Mouse (Mus musculus): ENCODE results near the gene Dusp7. TPM values are rescaled to one million over a fixed set of nuclear protein-coding genes. Genes with fewer than 3 reads are reported as not detected.

Gene Dusp7
- polyA plus RNA-seq, 1 experiment from 2014 or later, result 44.9 TPM

DNA sequence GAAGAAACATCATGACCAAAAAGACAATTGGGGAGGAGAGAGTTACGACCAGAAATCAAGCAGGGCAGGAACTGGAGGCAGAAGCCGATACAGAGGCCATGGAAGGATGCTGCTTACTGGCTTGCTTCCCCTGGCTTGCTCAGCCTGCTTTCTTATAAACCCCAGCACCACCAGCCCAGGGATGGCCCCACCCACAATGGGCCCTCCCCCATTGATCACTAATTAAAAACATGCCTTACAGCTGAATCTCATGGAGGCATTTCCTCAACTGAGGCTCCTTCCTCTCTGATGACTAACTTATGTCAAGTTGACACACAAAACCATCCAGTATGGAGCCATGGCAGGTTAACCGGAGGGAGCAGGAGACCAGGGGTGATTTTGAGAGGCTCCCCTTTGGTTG lies 31.4 kb downstream of the Dusp7 start:
- Histone ChIP-seq H3K27ac (peak overlapping the region; percentile 46), H3K4me3 (no peak overlapping the region), H3K4me1 (peaks cover 53% of the 10 kb centered on the region), H3K36me3 (no peaks in the 10 kb centered on the region), H3K27me3 (ENCODE audit: low read depth, poor library complexity, severe bottlenecking) (no peaks in the 10 kb centered on the region), H3K9me3 (replicated peaks) (no peaks in the 10 kb centered on the region)
- DNase-seq (ENCODE audit: low spot score), result no peak
- 71% methylated on average over 3 of the region's 3 CpGs for WGBS

DNA sequence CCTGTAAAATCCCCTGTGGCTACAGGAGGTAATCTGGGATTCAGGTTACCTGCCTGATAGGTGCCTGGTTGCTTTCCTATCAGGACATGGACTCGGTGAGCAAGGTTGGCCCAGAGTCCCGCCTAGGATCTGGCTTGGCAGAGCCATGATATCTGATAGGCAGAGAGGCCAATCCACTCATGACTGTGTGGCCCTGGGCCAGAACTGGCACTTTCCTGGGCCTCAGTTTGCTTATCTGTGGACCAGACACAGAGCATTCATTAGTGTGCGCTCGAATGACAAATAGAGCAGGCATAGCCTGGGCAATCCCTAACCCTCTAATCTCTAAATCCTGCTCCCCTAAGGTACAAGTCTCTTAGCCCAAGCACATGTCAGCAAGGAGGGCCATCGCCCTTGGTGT lies 33.7 kb downstream of the Dusp7 start:
- H3K9me3 ChIP-seq (replicated peaks), result no peaks in the 10 kb centered on the region
- H3K27ac ChIP-seq, result no peak overlapping the region; the same call in 1 of the 2 replicates
- H3K4me3 ChIP-seq, result no peak overlapping the region
- H3K4me1 ChIP-seq, result peaks cover 70% of the 10 kb centered on the region
- H3K36me3 ChIP-seq, result no peaks in the 10 kb centered on the region
- 87% methylated on average over 5 of the region's 5 CpGs for WGBS
- no peak for DNase-seq (ENCODE audit: low spot score)
- no peaks in the 10 kb centered on the region for H3K27me3 ChIP-seq (ENCODE audit: low read depth, poor library complexity, severe bottlenecking)

DNA sequence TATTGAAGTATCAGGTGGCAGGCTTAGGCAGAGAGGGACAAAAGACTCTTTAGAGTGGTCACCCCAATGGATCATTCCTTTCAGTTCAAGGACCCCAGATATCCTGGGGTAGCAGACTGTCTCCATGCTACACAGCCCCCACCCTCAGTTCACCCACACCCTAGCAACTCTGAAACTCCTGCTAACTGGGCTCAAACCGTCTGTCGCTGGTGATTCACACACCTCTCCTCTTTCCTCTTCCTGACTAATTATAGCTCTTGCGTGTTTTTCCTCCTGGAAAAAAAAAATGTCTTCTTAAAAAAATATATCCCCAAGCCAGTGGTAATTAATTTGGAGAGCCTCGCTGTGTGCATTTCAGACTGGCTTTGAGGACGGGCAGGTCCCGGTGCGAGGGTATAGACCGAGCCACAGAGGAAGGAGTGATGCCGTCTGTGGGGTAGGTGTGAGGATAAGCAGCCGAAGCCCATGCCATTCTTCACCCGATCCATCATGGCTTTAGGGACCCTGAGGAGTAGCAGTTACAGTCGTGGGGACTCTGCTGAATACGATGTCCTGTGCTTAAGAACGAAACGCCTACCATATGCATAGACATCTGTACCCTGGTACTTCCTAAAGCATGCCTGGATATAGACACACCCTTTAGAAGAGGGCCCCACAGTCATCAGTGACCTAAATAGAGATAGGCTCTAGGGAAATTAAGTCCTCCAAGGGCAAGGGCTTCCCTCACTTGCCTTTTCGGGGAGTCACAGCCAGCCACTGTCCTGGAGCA lies 34.4 kb downstream of the Dusp7 start:
- peaks cover 75% of the 10 kb centered on the region for H3K4me1 ChIP-seq
- no peaks in the 10 kb centered on the region for H3K27me3 ChIP-seq (ENCODE audit: low read depth, poor library complexity, severe bottlenecking)
- no peaks in the 10 kb centered on the region for H3K9me3 ChIP-seq (replicated peaks)
- peak overlapping the region; percentile 25; the same call in 1 of the 2 replicates for H3K27ac ChIP-seq
- no peak overlapping the region for H3K4me3 ChIP-seq
- WGBS, result 84% methylated on average over 16 of the region's 16 CpGs
- no peak for DNase-seq (ENCODE audit: low spot score)
- H3K36me3 ChIP-seq, result no peaks in the 10 kb centered on the region

DNA sequence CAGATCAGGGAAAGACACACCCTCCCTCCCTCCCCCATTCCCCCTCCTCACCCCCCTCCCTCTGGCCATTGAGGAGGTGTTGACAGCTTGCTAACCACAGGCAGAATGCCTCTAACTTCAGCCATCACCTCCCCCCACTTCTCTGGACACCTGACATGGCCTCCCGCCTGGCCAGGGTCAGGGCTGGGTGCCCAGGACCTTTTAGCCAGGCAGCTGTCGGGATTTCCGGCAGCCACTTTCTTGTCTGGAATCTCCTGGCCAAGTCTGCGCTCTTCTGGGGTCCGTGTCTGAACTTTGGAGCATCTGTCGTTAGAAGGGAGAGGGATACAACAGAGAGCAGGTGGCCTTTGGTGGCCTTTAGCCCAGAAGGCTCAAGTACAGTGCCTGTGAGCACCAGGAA lies 36.8 kb downstream of the Dusp7 start:
- Histone ChIP-seq H3K4me1 (peaks cover 64% of the 10 kb centered on the region), H3K27me3 (ENCODE audit: low read depth, poor library complexity, severe bottlenecking) (no peaks in the 10 kb centered on the region), H3K27ac (peak overlapping the region; percentile 61), H3K36me3 (no peaks in the 10 kb centered on the region), H3K4me3 (no peak overlapping the region; the same call in 1 of the 2 replicates), H3K9me3 (replicated peaks) (no peaks in the 10 kb centered on the region)
- DNase-seq (ENCODE audit: low spot score), result peak; percentile 62
- WGBS, result 7% methylated on average over 6 of the region's 6 CpGs

DNA sequence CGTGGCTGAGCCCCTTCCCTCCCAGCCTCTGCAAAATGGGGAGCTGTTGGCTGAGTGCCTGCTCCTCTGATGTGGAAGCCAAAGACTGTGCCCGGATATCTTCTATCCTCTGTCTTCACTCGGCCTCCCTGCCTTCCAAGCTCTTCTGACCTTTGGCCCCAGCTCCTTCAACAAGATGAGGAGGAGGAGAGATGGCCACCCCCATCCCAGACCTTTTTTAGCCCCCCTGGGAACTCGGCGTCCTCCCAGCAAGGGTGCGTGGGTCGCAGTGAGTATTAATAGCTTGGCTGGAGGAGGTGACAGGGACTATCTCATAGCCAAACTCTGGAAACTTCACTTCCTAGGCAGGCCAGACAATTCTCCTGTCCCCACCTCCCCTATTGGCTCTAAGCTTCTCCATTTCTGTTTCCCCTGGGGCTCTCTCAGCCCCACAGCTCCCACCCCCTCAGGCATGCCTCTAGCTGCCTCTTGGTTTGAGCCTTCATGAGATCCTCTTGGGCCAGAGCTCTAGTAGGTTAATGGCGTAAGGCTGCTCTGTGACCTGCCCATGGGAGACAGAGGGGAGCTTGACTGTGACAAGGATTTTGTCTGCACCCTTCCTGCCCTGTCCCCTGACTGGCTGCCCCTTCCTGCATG lies 38.1 kb downstream of the Dusp7 start:
- no peak for DNase-seq (ENCODE audit: low spot score)
- Histone ChIP-seq H3K4me1 (peaks cover 67% of the 10 kb centered on the region), H3K36me3 (no peaks in the 10 kb centered on the region), H3K27ac (peak overlapping the region; percentile 66), H3K27me3 (ENCODE audit: low read depth, poor library complexity, severe bottlenecking) (no peaks in the 10 kb centered on the region), H3K4me3 (no peak overlapping the region), H3K9me3 (replicated peaks) (no peaks in the 10 kb centered on the region)
- WGBS, result 56% methylated on average over 8 of the region's 8 CpGs

DNA sequence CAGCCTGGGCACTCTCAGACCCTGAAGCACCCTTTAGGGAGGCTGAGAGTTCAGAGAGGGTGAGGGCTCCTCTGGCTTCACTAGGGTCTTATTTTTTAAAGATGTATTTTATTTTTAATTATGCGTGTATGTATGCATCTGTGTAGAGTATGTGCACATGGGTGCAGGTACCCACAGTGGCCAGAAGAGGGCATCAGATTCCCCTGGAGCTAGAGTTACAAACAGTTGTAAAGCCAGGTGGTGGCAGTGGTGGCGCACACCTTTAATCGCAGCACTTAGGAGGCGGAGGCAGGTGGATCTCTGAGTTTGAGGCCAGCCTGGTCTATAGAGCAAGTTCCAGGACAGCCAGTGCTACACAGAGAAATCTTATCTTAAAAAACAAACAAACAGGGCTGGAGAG lies 40.7 kb downstream of the Dusp7 start:
- DNase-seq (ENCODE audit: low spot score), result no peak
- Histone ChIP-seq H3K27ac (no peak overlapping the region), H3K36me3 (no peaks in the 10 kb centered on the region), H3K4me3 (no peak overlapping the region), H3K27me3 (ENCODE audit: low read depth, poor library complexity, severe bottlenecking) (no peaks in the 10 kb centered on the region), H3K4me1 (peaks cover 76% of the 10 kb centered on the region), H3K9me3 (replicated peaks) (no peaks in the 10 kb centered on the region)
- 98% methylated on average over 4 of the region's 4 CpGs for WGBS

DNA sequence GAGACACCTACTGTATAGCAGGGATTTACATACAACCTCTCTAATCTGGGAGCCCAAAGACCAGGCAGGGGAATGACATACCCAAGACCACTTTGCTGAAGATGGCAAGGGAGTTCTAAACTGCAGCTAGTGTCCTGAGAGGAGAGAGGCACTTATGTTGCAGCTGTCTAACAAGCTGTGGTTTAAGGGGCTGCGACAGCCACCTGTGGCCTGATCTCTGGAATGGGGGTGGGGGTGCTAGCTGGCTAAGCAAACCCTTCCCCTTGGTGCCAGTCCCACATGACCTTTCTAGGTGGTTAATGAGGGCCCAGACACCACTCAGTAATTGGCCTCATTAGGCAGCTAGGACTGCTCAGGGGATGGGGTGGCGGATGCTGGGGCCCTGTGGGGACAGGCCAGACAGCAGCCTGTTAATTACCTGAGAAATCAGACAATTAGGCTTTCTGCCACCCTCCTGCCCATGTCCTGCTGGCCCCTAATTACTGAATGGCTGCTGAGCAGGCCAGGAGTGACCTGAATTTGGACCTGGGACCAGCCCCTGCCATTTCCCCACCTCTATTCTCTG lies 41.7 kb downstream of the Dusp7 start:
- Histone ChIP-seq H3K27me3 (ENCODE audit: low read depth, poor library complexity, severe bottlenecking) (no peaks in the 10 kb centered on the region), H3K4me3 (no peak overlapping the region), H3K36me3 (no peaks in the 10 kb centered on the region), H3K9me3 (replicated peaks) (no peaks in the 10 kb centered on the region), H3K4me1 (peaks cover 68% of the 10 kb centered on the region), H3K27ac (peak overlapping the region; percentile 70)
- no peak for DNase-seq (ENCODE audit: low spot score)
- WGBS, result 39% methylated on average over 2 of the region's 2 CpGs

DNA sequence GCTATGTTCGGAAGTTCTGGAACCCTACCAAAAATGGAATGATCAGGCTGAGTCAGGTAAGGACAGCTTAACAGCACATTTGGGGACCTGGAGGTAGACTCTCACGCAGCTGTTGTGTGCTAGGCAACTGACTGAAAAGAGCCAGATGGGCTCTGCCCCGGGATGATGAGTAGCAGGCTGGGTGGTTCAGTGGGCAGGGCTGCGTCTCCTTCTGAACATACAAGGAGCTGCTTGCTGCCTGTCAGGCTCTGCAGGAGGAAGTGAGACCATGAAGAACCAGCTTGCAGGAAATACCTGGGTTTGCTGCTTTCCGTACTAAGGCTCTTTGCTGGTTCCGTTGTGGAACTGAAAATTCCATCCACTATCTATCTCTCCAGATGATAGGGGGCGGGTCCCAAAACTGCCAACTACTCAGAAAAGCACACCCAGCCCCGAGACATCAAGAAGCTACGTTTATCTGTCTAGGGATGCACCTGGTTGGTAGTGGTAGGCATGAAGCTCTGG lies 42.7 kb downstream of the Dusp7 start:
- peaks cover 58% of the 10 kb centered on the region for H3K4me1 ChIP-seq
- H3K27me3 ChIP-seq (ENCODE audit: low read depth, poor library complexity, severe bottlenecking), result no peaks in the 10 kb centered on the region
- peak overlapping the region; percentile 70 for H3K27ac ChIP-seq
- H3K4me3 ChIP-seq, result no peak overlapping the region
- H3K36me3 ChIP-seq, result no peaks in the 10 kb centered on the region
- DNase-seq (ENCODE audit: low spot score), result no peak
- H3K9me3 ChIP-seq (replicated peaks), result no peaks in the 10 kb centered on the region
- 80% methylated on average over 9 of the region's 9 CpGs for WGBS

DNA sequence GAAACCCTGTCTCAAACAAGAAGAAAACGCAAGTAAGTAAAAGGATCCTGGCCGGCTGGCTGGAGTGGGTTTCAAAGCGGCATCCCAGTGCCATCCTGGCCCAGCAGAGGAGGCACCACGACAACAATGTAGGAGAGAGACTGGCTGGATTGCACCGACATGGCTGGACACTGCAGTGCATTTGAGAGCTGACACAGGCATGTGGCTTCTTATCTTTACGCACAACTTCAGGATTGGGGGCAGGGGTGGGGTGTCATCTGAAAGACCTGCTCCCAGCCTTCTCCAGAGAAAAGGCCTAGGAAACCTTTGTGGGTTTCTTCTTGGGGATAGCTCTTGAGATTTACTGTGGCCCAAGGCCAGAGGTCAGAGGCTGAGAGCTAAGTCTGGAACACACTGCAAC lies 43.3 kb downstream of the Dusp7 start:
- H3K36me3 ChIP-seq, result no peaks in the 10 kb centered on the region
- no peaks in the 10 kb centered on the region for H3K9me3 ChIP-seq (replicated peaks)
- H3K27me3 ChIP-seq (ENCODE audit: low read depth, poor library complexity, severe bottlenecking), result no peaks in the 10 kb centered on the region
- no peak for DNase-seq (ENCODE audit: low spot score)
- H3K4me1 ChIP-seq, result peaks cover 52% of the 10 kb centered on the region
- H3K27ac ChIP-seq, result peak overlapping the region; percentile 32; the same call in 1 of the 2 replicates
- H3K4me3 ChIP-seq, result no peak overlapping the region
- 71% methylated on average over 6 of the region's 6 CpGs for WGBS

DNA sequence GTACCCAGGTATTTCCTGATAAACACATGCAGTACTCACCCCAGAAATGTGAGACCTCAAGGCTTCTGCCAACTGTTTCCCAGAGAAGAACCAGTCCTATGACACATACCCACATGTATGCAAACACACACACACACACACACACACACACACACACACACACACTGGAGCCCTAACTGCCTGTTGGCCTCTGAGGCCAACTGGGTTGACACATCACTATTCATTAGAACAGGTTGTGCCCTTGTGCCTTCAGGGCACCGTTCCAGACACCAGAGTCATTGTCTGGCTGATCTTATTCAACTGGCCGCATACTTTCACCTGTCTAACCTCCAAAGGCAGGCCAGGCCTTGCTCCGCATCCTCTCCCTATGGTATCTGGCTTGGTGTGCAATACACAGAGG lies 43.8 kb downstream of the Dusp7 start:
- WGBS, result 79% methylated on average over 3 of the region's 3 CpGs
- H3K27ac ChIP-seq, result peak overlapping the region; percentile 32; the same call in 1 of the 2 replicates

DNA sequence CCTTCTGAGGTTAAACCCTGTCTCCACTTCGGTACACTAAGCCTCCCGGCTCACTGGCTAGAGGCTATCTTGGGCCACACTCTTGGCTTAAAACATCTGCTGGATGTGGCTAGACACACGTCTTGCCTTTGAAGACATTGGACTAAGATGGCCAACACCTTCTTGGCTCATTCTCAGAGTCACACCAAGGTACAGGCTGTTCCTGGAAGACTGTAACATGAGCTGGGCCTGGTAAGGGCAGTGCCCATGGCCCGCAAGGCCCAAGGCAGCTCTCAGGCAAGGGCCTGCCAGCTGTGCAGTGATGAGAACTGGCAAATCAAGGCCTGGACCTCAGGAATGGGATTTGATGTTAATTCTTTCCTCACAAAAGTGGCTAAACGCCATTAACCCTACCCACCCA lies 45.2 kb downstream of the Dusp7 start:
- WGBS, result 85% methylated on average over 5 of the region's 5 CpGs
- no peaks in the 10 kb centered on the region for H3K36me3 ChIP-seq
- H3K27me3 ChIP-seq (ENCODE audit: low read depth, poor library complexity, severe bottlenecking), result peaks cover 3% of the 10 kb centered on the region; the same call in 1 of the 2 replicates
- H3K4me3 ChIP-seq, result no peak overlapping the region
- no peaks in the 10 kb centered on the region for H3K9me3 ChIP-seq (replicated peaks)
- H3K4me1 ChIP-seq, result peaks cover 57% of the 10 kb centered on the region
- peak overlapping the region; percentile 37 for H3K27ac ChIP-seq
- DNase-seq (ENCODE audit: low spot score), result no peak

More for the DNA sequence above, 43.8 kb downstream of the Dusp7 start:
- Histone ChIP-seq H3K4me3 (no peak overlapping the region), H3K4me1 (peaks cover 51% of the 10 kb centered on the region), H3K9me3 (replicated peaks) (no peaks in the 10 kb centered on the region), H3K36me3 (no peaks in the 10 kb centered on the region), H3K27me3 (ENCODE audit: low read depth, poor library complexity, severe bottlenecking) (no peaks in the 10 kb centered on the region)
- no peak for DNase-seq (ENCODE audit: low spot score)

DNA sequence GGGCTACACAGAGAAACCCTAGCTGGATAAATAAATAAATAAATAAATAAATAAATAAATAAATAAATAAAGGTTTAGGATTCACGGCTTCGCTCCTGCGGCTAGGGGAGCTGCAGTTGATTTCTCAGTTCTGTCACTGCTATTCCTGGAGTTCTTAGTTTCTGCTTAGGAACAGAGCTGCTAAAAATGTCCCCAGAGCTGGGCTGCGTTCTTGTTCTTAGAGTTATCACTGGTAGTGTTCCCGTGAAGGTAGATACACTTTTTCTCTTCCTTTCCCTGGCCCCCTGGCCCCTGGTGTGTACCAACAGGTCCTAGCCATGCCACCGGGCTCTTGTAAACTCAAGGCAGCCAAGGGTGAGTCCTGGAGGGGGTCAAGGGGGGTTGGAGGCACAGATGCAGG lies 48.4 kb downstream of the Dusp7 start:
- Histone ChIP-seq H3K27me3 (ENCODE audit: low read depth, poor library complexity, severe bottlenecking) (peaks cover 11% of the 10 kb centered on the region), H3K36me3 (no peaks in the 10 kb centered on the region), H3K4me3 (no peak overlapping the region), H3K27ac (no peak overlapping the region), H3K4me1 (peaks cover 62% of the 10 kb centered on the region), H3K9me3 (replicated peaks) (no peaks in the 10 kb centered on the region)
- 87% methylated on average over 6 of the region's 6 CpGs for WGBS
- DNase-seq (ENCODE audit: low spot score), result no peak
